Mouse (Mus musculus) urinary bladder, postnatal 10 days (tissue): Measurements from ENCODE around the gene Ccdc83.

Experiments used
- DNase-seq: peaks from one replicate; pipeline ENCODE4 v3.0.0; 2022; ENCODE audit warnings: low spot score

Gene Ccdc83

GRCm38 (mm10) chr7:90265289-90265970 is at the start of gene Ccdc83:
Gene Ccdc83, minus strand, starts transcription at chr7:90265777.
- peak; percentile 23 for DNase-seq

GRCm38 (mm10) chr7:90313421-90313820 is 47.8 kb upstream of the Ccdc83 start:
- no peak for DNase-seq

- no peak for DNase-seq
Measured at GRCm38 (mm10) chr7:90312151-90312883, 46.7 kb upstream of the Ccdc83 start.

GRCm38 (mm10) chr7:90308003-90308402 is 42.4 kb upstream of the Ccdc83 start:
- no peak for DNase-seq

- no peak for DNase-seq
Measured at GRCm38 (mm10) chr7:90306968-90307367, 41.4 kb upstream of the Ccdc83 start.

- no peak for DNase-seq
Measured at GRCm38 (mm10) chr7:90306079-90306478, 40.5 kb upstream of the Ccdc83 start.

GRCm38 (mm10) chr7:90302647-90303552 is 37.3 kb upstream of the Ccdc83 start:
- DNase-seq = no peak

- DNase-seq = no peak
Measured at GRCm38 (mm10) chr7:90301942-90302646, 36.5 kb upstream of the Ccdc83 start, which contains the start of gene Sytl2. Gene Sytl2, plus strand, starts transcription at chr7:90302252.

GRCm38 (mm10) chr7:90291885-90292284 is 26.3 kb upstream of the Ccdc83 start:
- DNase-seq = no peak

- DNase-seq = no peak
Measured at GRCm38 (mm10) chr7:90284793-90285192, 19.2 kb upstream of the Ccdc83 start.

GRCm38 (mm10) chr7:90282786-90283185 is 17.2 kb upstream of the Ccdc83 start:
- no peak for DNase-seq

GRCm38 (mm10) chr7:90281759-90282546 is 16.4 kb upstream of the Ccdc83 start:
- DNase-seq = no peak

GRCm38 (mm10) chr7:90280878-90281277 is 15.3 kb upstream of the Ccdc83 start:
- no peak for DNase-seq

- no peak for DNase-seq
Measured at GRCm38 (mm10) chr7:90280274-90280875, 14.8 kb upstream of the Ccdc83 start.

- no peak for DNase-seq
Measured at GRCm38 (mm10) chr7:90279136-90279535, 13.6 kb upstream of the Ccdc83 start.

- DNase-seq = no peak
Measured at GRCm38 (mm10) chr7:90277769-90278168, 12.2 kb upstream of the Ccdc83 start.

GRCm38 (mm10) chr7:90277246-90277645 is 11.7 kb upstream of the Ccdc83 start:
- no peak for DNase-seq

GRCm38 (mm10) chr7:90274561-90275100 is 9.1 kb upstream of the Ccdc83 start:
- DNase-seq = no peak

- DNase-seq = no peak
Measured at GRCm38 (mm10) chr7:90270141-90270540, 4.6 kb upstream of the Ccdc83 start.

GRCm38 (mm10) chr7:90261902-90262599 is 3.5 kb downstream of the Ccdc83 start:
- DNase-seq = no peak
